27 mouse cellular contexts compared by ENCODE assay signal in genomic region chr17:88212121-88212520, GRCm38 (mm10).
A peak's percentile ranks its signal among the peaks of the same experiment; 100 is the strongest.
DNase-seq lines count a peak whose midpoint lies in the region; ATAC-seq and TF ChIP-seq lines count a peak whose summit lies in the region.
"Had no signal": no experiment of that assay in that cellular context is flagged by ENCODE, and none has a peak within 500 bp of the region (broad histone marks: within the 10 kb centered on the region; RNA-seq: fewer than 3 reads in every experiment).

No protein-coding gene starts in this region.

- no peak overlapping the region for H3K9ac ChIP-seq in kidney, embryonic 16.5 days (replicated peaks; ENCODE audit: low read length)
- no peak overlapping the region for H3K9ac ChIP-seq in hindbrain, postnatal 0 days (replicated peaks; ENCODE audit: low read length)
- H3K9ac ChIP-seq: embryonic facial prominence, embryonic 13.5 days; forebrain, embryonic 12.5 days; forebrain, embryonic 15.5 days; hindbrain, embryonic 13.5 days had no signal

- H3K9me3 ChIP-seq in kidney, embryonic 16.5 days (ENCODE audit: low read length): no peaks in the 10 kb centered on the region
- no peaks in the 10 kb centered on the region for H3K9me3 ChIP-seq in hindbrain, postnatal 0 days (ENCODE audit: low read length)
- H3K9me3 ChIP-seq: embryonic facial prominence, embryonic 10.5 days; embryonic facial prominence, embryonic 13.5 days; forebrain, embryonic 12.5 days; forebrain, embryonic 15.5 days; hindbrain, embryonic 10.5 days; hindbrain, embryonic 13.5 days had no signal

- H3K4me1 ChIP-seq in kidney, embryonic 16.5 days (ENCODE audit: insufficient read depth, low read length): no peaks in the 10 kb centered on the region
- no peaks in the 10 kb centered on the region for H3K4me1 ChIP-seq in hindbrain, postnatal 0 days (ENCODE audit: insufficient read depth, low read length)
- H3K4me1 ChIP-seq: embryonic facial prominence, embryonic 10.5 days; embryonic facial prominence, embryonic 13.5 days; forebrain, embryonic 12.5 days; forebrain, embryonic 15.5 days; hindbrain, embryonic 10.5 days; hindbrain, embryonic 13.5 days had no signal

- H3K4me2 ChIP-seq in kidney, embryonic 16.5 days (replicated peaks; ENCODE audit: low read depth, low read length): no peak overlapping the region
- no peak overlapping the region for H3K4me2 ChIP-seq in hindbrain, postnatal 0 days (ENCODE audit: low read depth, low read length)
- H3K4me2 ChIP-seq: embryonic facial prominence, embryonic 13.5 days; forebrain, embryonic 12.5 days; forebrain, embryonic 15.5 days; heart, embryonic 11.5 days; hindbrain, embryonic 13.5 days had no signal

- ATAC-seq in kidney, embryonic 16.5 days (ENCODE audit: low FRiP score, low TSS enrichment): 0 out of 2 replicates have a peak, but pooled peaks have one; percentile 51
- ATAC-seq in hindbrain, postnatal 0 days: no peak
- ATAC-seq: forebrain, embryonic 15.5 days; hindbrain, embryonic 16.5 days; inflammation-experienced regulatory T-cells, adult 6 months; intestine, embryonic 16.5 days; Patski had no signal

- peak; percentile 42 to 78 for DNase-seq in adrenal gland, adult (ENCODE audit: inconsistent age in 2 of 2, low spot score in 1 of 2)
- DNase-seq in adrenal gland, adult 18-20 months (ENCODE audit: low spot score in 2 of 2): no peak
- DNase-seq in kidney, postnatal 25 days: no peak
- peak; percentile 63 for DNase-seq in adrenal gland, adult 2 months
- DNase-seq in adrenal gland, postnatal 14 days: peak; percentile 73
- DNase-seq in thymus, postnatal 14 days: no peak
- no peak for DNase-seq in hindbrain, postnatal 0 days (ENCODE audit: low spot score)
- DNase-seq: cerebellum, adult 11-12 months; cerebellum, adult 8-10 months; cerebellum, postnatal 10 days; cerebellum, postnatal 36 days; embryo, embryonic 11 days; gastrocnemius, postnatal 10 days; gastrocnemius, postnatal 36 days had no signal

- no peaks in the 10 kb centered on the region for H3K36me3 ChIP-seq in kidney, embryonic 16.5 days (ENCODE audit: insufficient read depth, low read length)
- no peaks in the 10 kb centered on the region for H3K36me3 ChIP-seq in hindbrain, postnatal 0 days (ENCODE audit: insufficient read depth, low read length)
- H3K36me3 ChIP-seq: embryonic facial prominence, embryonic 10.5 days; embryonic facial prominence, embryonic 13.5 days; forebrain, embryonic 12.5 days; forebrain, embryonic 15.5 days; hindbrain, embryonic 10.5 days; hindbrain, embryonic 13.5 days had no signal

- no peaks in the 10 kb centered on the region for H3K27me3 ChIP-seq in kidney, embryonic 16.5 days (ENCODE audit: insufficient read depth, low read length)
- H3K27me3 ChIP-seq in hindbrain, postnatal 0 days (ENCODE audit: insufficient read depth, low read length): no peaks in the 10 kb centered on the region
- H3K27me3 ChIP-seq: embryonic facial prominence, embryonic 13.5 days; forebrain, embryonic 12.5 days; forebrain, embryonic 15.5 days; hindbrain, embryonic 13.5 days; Patski had no signal

- WGBS in kidney, embryonic 16.5 days: 51% methylated on average over 7 of the region's 7 CpGs
- 87% methylated on average over 7 of the region's 7 CpGs for WGBS in hindbrain, postnatal 0 days

- TF ChIP-seq CTCF in hindbrain, postnatal 0 days (IDR thresholded peaks at IDR 0.05; ENCODE audit: low read depth): no peak

- H3K4me3 ChIP-seq in kidney, embryonic 16.5 days (ENCODE audit: low read length): no peak overlapping the region
- H3K4me3 ChIP-seq in hindbrain, postnatal 0 days (ENCODE audit: low read length): no peak overlapping the region
- H3K4me3 ChIP-seq: embryonic facial prominence, embryonic 10.5 days; embryonic facial prominence, embryonic 13.5 days; erythroblast, embryonic 14.5 days; forebrain, embryonic 12.5 days; forebrain, embryonic 15.5 days; hindbrain, embryonic 10.5 days; hindbrain, embryonic 13.5 days had no signal

- no peak overlapping the region for H3K27ac ChIP-seq in kidney, embryonic 16.5 days (ENCODE audit: low read length)
- no peak overlapping the region for H3K27ac ChIP-seq in hindbrain, postnatal 0 days
- H3K27ac ChIP-seq: embryonic facial prominence, embryonic 10.5 days; embryonic facial prominence, embryonic 13.5 days; forebrain, embryonic 12.5 days; forebrain, embryonic 15.5 days; hindbrain, embryonic 10.5 days; hindbrain, embryonic 13.5 days had no signal

Comparison
In these comparisons a context has a peak if more than half of its experiments do, and no peak if none do; other contexts are left out.
1. DNase-seq: peak in adrenal gland, adult (2 of 2), adrenal gland, adult 2 months (single experiment) and adrenal gland, postnatal 14 days (single experiment); none in adrenal gland, adult 18-20 months (0 of 2), kidney, postnatal 25 days (0 of 2), thymus, postnatal 14 days (single experiment) and hindbrain, postnatal 0 days (single experiment).